Mouse (Mus musculus): ENCODE data around the gene Sh3pxd2b. TPM values are rescaled to one million over a fixed set of nuclear protein-coding genes. Genes with fewer than 3 reads are reported as not detected.

Gene Sh3pxd2b
- polyA plus RNA-seq, 1 experiment, result 0.02 TPM

DNA sequence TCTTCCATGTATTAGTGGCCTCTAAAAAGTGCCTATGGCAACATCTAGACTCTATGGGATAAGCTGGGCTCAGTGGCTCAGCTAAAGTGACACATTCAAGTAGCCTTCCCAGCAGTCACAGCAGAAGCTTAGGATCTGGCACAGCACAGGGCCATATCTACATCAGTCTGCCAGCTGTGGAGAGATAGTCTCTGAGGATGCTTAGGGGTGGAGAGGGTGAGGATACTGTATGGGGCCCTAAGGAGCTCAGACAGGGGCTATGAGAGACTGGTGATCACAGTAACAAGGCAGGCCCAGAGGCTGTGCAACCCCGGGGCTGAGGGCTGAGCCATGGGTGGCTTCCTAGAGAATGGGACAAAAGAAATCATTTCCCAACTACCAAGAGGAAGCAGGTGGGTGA is 40.6 kb upstream of the Sh3pxd2b start:
- Histone ChIP-seq H3K4me1 (ENCODE audit: control insufficient read depth) (peaks cover 35% of the 10 kb centered on the region), H3K27me3 (ENCODE audit: control insufficient read depth) (peaks cover 35% of the 10 kb centered on the region), H3K9me3 (ENCODE audit: control insufficient read depth, low read length) (no peaks in the 10 kb centered on the region; the same call in 1 of the 2 replicates), H3K4me3 (replicated peaks) (peak overlapping the region; percentile 11), H3K36me3 (ENCODE audit: control insufficient read depth) (peaks cover 41% of the 10 kb centered on the region)
- no peak for TF ChIP-seq GATA1 (IDR thresholded peaks at IDR 0.05; ENCODE audit: low read length)
- TF ChIP-seq TAL1 (IDR thresholded peaks at IDR 0.05; ENCODE audit: low read length), result no peak

DNA sequence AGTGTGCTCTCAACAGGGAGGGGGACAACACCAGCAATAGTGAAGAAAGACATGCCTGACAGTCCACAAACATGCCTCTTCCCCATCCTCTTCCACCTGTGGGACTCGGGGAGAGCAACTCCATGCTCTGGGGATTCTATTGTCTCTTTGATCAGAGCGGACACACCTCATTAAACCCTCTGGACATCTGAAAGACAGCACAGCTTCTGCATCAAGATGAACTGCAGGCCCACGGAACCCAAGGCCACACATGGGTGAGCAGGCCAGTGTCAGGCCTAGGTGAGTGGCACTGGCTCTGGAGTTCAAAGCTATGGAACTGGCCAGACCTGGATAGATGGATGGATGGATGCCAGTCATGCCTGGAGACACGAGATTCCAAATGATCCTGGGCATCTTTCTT is 38.2 kb upstream of the Sh3pxd2b start:
- peaks cover 16% of the 10 kb centered on the region for H3K36me3 ChIP-seq (ENCODE audit: control insufficient read depth)
- no peaks in the 10 kb centered on the region; the same call in 1 of the 2 replicates for H3K9me3 ChIP-seq (ENCODE audit: control insufficient read depth, low read length)
- TF ChIP-seq GATA1 (IDR thresholded peaks at IDR 0.05; ENCODE audit: low read length) (no peak), TAL1 (IDR thresholded peaks at IDR 0.05; ENCODE audit: low read length) (no peak)
- H3K27me3 ChIP-seq (ENCODE audit: control insufficient read depth), result peaks cover 30% of the 10 kb centered on the region
- no peak overlapping the region for H3K4me3 ChIP-seq (replicated peaks)
- peaks cover 16% of the 10 kb centered on the region for H3K4me1 ChIP-seq (ENCODE audit: control insufficient read depth)

DNA sequence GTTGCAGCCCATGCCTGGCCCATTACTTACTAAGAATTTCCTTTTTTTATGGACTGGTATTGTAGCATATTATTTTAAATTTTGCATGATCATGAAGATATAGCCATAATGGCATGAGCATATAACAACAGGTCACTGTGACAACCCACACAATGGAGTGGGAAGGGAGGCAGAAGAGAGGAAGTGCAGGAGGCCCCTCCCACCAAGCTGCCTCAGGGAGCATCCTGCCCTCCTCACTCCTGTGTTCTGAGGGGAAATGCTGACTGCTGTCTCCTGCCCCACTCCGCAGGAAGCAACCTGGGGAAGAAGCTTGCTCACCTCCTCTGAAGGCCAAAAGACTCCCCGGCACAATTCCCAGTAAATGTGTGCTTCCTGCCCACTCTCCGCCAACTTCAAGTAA is 37.7 kb upstream of the Sh3pxd2b start:
- TF ChIP-seq GATA1 (IDR thresholded peaks at IDR 0.05; ENCODE audit: low read length), result no peak
- no peak for TF ChIP-seq TAL1 (IDR thresholded peaks at IDR 0.05; ENCODE audit: low read length)
- Histone ChIP-seq H3K36me3 (ENCODE audit: control insufficient read depth) (peaks cover 12% of the 10 kb centered on the region), H3K4me1 (ENCODE audit: control insufficient read depth) (peaks cover 16% of the 10 kb centered on the region), H3K9me3 (ENCODE audit: control insufficient read depth, low read length) (no peaks in the 10 kb centered on the region; the same call in 1 of the 2 replicates), H3K27me3 (ENCODE audit: control insufficient read depth) (peaks cover 32% of the 10 kb centered on the region), H3K4me3 (replicated peaks) (no peak overlapping the region)

DNA sequence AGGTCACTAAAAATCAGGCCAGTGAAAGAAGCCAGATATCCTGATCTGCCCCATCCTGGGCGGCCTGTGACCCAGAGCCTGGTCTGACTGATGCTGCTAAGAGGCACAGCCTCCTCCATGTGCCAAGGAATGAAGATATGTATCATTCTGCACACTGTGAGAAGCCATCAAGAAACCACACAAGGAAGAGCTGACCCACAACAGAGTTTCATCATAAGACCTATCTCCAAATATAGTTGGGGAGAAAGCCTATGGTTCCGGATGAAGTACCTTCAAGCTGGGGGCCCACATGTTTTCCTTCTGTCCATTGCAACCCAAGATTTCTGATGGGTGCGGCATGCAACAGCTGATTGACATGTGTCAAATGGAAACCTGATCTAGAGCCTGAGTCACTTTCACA is 31.6 kb upstream of the Sh3pxd2b start:
- Histone ChIP-seq H3K36me3 (ENCODE audit: control insufficient read depth) (no peaks in the 10 kb centered on the region), H3K27me3 (ENCODE audit: control insufficient read depth) (peaks cover 29% of the 10 kb centered on the region), H3K4me1 (ENCODE audit: control insufficient read depth) (peaks cover 11% of the 10 kb centered on the region), H3K4me3 (replicated peaks) (no peak overlapping the region), H3K9me3 (ENCODE audit: control insufficient read depth, low read length) (no peaks in the 10 kb centered on the region)
- TF ChIP-seq GATA1 (IDR thresholded peaks at IDR 0.05; ENCODE audit: low read length) (no peak), TAL1 (IDR thresholded peaks at IDR 0.05; ENCODE audit: low read length) (no peak)

DNA sequence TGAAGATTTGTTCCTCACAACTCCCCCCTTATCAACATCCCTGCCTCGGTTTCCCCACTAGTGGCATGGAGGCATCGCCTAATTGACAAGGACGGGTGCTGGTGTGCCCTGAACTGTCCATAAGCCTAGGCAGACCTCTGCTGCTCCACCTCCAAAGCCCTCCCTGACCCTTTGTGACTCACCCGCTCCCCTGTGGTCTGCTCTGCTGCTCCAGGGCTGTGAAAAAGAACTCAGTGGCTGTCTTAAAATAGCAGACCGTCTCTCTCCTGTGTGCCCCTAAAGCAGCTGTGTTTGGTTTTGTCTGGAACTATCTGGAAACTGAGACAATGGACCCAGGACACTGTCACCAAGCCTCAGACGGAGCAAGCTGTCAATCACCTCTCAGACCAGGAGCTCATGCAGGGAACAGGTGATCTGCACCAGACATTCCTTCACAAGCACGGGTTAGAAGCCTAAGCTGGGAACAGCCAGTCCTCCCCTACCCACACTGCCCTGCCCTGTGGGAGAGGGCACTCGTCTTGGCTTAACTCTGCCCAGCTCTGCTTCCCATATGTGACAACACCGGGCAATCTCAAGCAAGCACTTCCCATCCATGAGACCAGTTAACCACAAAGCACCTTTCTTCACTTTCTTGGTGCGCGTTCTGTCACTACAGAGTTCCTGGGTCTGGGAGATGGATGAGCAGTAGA is 27.0 kb upstream of the Sh3pxd2b start:
- peaks cover 20% of the 10 kb centered on the region for H3K4me1 ChIP-seq (ENCODE audit: control insufficient read depth)
- peaks cover 32% of the 10 kb centered on the region for H3K27me3 ChIP-seq (ENCODE audit: control insufficient read depth)
- no peaks in the 10 kb centered on the region for H3K9me3 ChIP-seq (ENCODE audit: control insufficient read depth, low read length)
- H3K36me3 ChIP-seq (ENCODE audit: control insufficient read depth), result no peaks in the 10 kb centered on the region
- H3K4me3 ChIP-seq (replicated peaks), result peak overlapping the region; percentile 7
- TF ChIP-seq TAL1 (IDR thresholded peaks at IDR 0.05; ENCODE audit: low read length) (no peak), GATA1 (IDR thresholded peaks at IDR 0.05; ENCODE audit: low read length) (no peak)

DNA sequence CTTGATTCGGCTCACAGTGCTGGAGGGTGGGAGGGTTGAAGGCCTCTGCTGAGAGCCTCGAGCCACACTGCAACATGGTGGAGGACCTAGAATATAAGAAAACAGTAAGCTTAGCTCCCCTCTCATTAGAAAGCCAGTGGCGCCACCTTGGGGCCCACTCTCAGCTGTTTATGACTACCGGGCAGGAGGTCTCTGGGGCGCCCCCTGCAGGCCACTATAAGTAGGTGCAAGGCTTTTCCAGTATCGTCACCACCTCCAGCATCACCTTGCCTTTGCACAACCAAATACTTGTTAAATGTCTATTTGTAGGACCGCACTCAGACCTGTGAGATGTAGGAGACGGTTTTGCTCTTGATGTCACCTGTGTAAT is 26.4 kb upstream of the Sh3pxd2b start:
- Histone ChIP-seq H3K4me3 (replicated peaks) (no peak overlapping the region), H3K36me3 (ENCODE audit: control insufficient read depth) (no peaks in the 10 kb centered on the region), H3K4me1 (ENCODE audit: control insufficient read depth) (peaks cover 20% of the 10 kb centered on the region), H3K27me3 (ENCODE audit: control insufficient read depth) (peaks cover 34% of the 10 kb centered on the region), H3K9me3 (ENCODE audit: control insufficient read depth, low read length) (no peaks in the 10 kb centered on the region)
- no peak for TF ChIP-seq TAL1 (IDR thresholded peaks at IDR 0.05; ENCODE audit: low read length)
- no peak for TF ChIP-seq GATA1 (IDR thresholded peaks at IDR 0.05; ENCODE audit: low read length)

DNA sequence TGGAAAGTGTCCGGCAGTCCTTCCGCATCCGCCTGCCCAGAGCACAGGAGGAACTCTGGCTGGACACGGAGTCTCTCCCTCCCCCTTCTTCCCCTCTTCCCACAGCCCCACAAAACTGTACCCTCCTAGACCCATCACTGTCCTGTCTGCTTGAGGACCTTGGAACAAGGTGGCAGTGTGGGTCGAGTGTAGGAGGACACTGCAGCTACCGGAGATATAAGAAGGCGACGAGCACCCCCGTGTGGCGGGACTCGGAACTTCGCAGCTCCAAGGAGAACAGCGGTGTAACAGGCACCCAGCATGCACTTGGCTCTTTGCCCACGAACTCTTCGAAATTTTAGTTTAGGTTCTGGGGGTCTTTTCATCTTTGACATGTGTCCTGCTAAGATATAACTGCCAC is 23.0 kb upstream of the Sh3pxd2b start:
- TF ChIP-seq TAL1 (IDR thresholded peaks at IDR 0.05; ENCODE audit: low read length), result no peak
- H3K27me3 ChIP-seq (ENCODE audit: control insufficient read depth), result peaks cover 37% of the 10 kb centered on the region
- peaks cover 20% of the 10 kb centered on the region for H3K4me1 ChIP-seq (ENCODE audit: control insufficient read depth)
- H3K9me3 ChIP-seq (ENCODE audit: control insufficient read depth, low read length), result no peaks in the 10 kb centered on the region
- H3K4me3 ChIP-seq (replicated peaks), result peak overlapping the region; percentile 25
- H3K36me3 ChIP-seq (ENCODE audit: control insufficient read depth), result no peaks in the 10 kb centered on the region

DNA sequence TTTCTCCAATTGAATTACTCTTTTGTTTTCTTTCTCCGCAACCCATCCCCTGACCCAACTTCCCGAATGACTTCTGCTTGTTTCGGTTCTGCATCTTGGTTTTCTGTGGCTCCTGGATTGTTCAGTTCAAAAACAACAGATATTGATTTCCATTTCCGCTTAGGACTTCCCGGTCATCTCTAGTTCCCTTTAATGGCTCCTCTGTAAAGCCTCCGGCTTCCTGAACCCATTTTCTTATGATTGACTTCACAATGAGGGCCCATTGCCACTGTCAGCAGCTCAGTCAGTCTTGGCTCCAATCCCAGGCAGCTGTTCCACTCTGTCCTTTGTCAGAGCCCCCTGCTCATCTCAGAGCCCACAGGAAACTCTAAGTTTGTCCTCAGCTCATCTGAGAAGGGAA is 16.5 kb upstream of the Sh3pxd2b start:
- Histone ChIP-seq H3K4me1 (ENCODE audit: control insufficient read depth) (no peaks in the 10 kb centered on the region), H3K36me3 (ENCODE audit: control insufficient read depth) (no peaks in the 10 kb centered on the region), H3K9me3 (ENCODE audit: control insufficient read depth, low read length) (peaks cover 4% of the 10 kb centered on the region), H3K4me3 (replicated peaks) (no peak overlapping the region), H3K27me3 (ENCODE audit: control insufficient read depth) (peaks cover 21% of the 10 kb centered on the region)
- TF ChIP-seq GATA1 (IDR thresholded peaks at IDR 0.05; ENCODE audit: low read length) (no peak), TAL1 (IDR thresholded peaks at IDR 0.05; ENCODE audit: low read length) (no peak)

DNA sequence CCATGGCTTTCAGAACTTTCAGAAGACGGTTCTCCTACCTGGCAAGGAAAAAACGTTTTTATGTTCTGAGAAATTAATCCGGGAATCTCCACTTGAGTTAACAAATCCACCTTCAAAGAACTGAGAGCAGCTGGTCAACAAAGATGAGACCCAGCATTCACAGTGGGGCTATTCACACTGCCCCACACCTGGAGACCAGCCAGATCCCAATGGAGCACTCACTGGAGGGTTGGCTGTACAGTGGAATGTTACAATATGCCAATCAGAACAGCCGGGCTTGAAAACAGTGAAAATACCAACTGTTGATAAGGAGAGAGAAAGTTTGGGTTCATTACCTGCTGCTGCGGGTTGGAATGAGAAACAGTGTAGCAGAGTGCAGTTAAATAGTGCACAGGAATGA is 15.8 kb upstream of the Sh3pxd2b start:
- no peak for TF ChIP-seq TAL1 (IDR thresholded peaks at IDR 0.05; ENCODE audit: low read length)
- no peak for TF ChIP-seq GATA1 (IDR thresholded peaks at IDR 0.05; ENCODE audit: low read length)
- peaks cover 4% of the 10 kb centered on the region for H3K9me3 ChIP-seq (ENCODE audit: control insufficient read depth, low read length)
- H3K27me3 ChIP-seq (ENCODE audit: control insufficient read depth), result peaks cover 17% of the 10 kb centered on the region
- H3K36me3 ChIP-seq (ENCODE audit: control insufficient read depth), result no peaks in the 10 kb centered on the region
- no peak overlapping the region for H3K4me3 ChIP-seq (replicated peaks)
- no peaks in the 10 kb centered on the region for H3K4me1 ChIP-seq (ENCODE audit: control insufficient read depth)

DNA sequence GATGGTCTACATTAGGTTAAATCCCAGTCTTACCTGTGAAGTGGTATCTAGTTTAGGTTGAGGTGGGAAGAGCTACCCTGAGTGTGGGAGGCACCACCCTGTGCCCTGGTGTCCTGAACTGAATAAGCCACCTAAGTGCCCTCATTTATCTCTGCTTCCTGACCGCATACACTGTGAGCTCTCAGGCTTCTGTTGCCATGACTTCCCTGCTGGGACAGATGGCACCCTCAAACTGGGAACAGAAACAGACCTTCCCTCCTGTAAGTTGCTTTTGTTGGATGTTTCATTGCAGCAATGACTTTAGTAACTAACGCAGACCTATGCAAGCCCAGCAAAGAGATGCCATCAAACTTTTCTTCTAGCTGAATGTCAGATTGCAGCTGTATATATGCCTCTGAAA is 14.4 kb upstream of the Sh3pxd2b start:
- peaks cover 4% of the 10 kb centered on the region for H3K9me3 ChIP-seq (ENCODE audit: control insufficient read depth, low read length)

More for the DNA sequence above, 14.4 kb upstream of the Sh3pxd2b start:
- no peak for TF ChIP-seq GATA1 (IDR thresholded peaks at IDR 0.05; ENCODE audit: low read length)
- TF ChIP-seq TAL1 (IDR thresholded peaks at IDR 0.05; ENCODE audit: low read length), result no peak
- no peaks in the 10 kb centered on the region for H3K36me3 ChIP-seq (ENCODE audit: control insufficient read depth)
- no peaks in the 10 kb centered on the region for H3K4me1 ChIP-seq (ENCODE audit: control insufficient read depth)
- peaks cover 10% of the 10 kb centered on the region for H3K27me3 ChIP-seq (ENCODE audit: control insufficient read depth)
- no peak overlapping the region for H3K4me3 ChIP-seq (replicated peaks)

All from erythroblast, embryonic 14.5 days (primary cell).